Mouse (Mus musculus) hindbrain, embryonic 11.5 days (tissue): ENCODE results near the gene 1500015O10Rik. TPM values are rescaled to one million over a fixed set of nuclear protein-coding genes. Genes with fewer than 3 reads are reported as not detected.

Experiments used
- ATAC-seq: fragments of 200-750 bp; cut with Nextera tagmentation; 2 replicates; pipeline ENCODE4 v1.8.0; 2017; ENCODE audit warnings: mild to moderate bottlenecking, moderate TSS enrichment, moderate library complexity; ENCODE audit not compliant: low FRiP score
- DNase-seq: peaks from one replicate; pipeline ENCODE4 v3.0.0-alpha.2; 2015; ENCODE audit warnings: low spot score
- H3K27ac ChIP-seq: fragments of 300-500 bp; sonication (generic); 2 replicates; pipeline ENCODE4 v1.5.1; 2014; ENCODE audit warnings: mild to moderate bottlenecking, low read depth, low read length
- H3K27me3 ChIP-seq: fragments of 300-500 bp; sonication (generic); 2 replicates; pipeline ENCODE4 v1.6.1; 2014; ENCODE audit warnings: mild to moderate bottlenecking, low read length, moderate library complexity, mixed read lengths; ENCODE audit not compliant: control insufficient read depth, insufficient read depth
- H3K36me3 ChIP-seq: fragments of 300-500 bp; sonication (generic); 2 replicates; pipeline ENCODE4 v1.6.1; 2014; ENCODE audit warnings: mild to moderate bottlenecking, low read length, moderate library complexity, mixed read lengths; ENCODE audit not compliant: control insufficient read depth, insufficient read depth
- H3K4me1 ChIP-seq: fragments of 300-500 bp; sonication (generic); replicated peaks from 2 replicates; pipeline ENCODE4 v1.6.1; 2014; ENCODE audit warnings: low read length, mixed read lengths; ENCODE audit not compliant: control insufficient read depth, insufficient read depth
- H3K4me2 ChIP-seq: fragments of 300-500 bp; sonication (generic); replicated peaks from 2 replicates; pipeline ENCODE4 v1.6.1; 2014; ENCODE audit warnings: mild to moderate bottlenecking, low read depth, low read length
- H3K4me3 ChIP-seq: fragments of 300-500 bp; sonication (generic); 2 replicates; pipeline ENCODE4 v1.5.1; 2014; ENCODE audit warnings: low read depth, low read length
- H3K9ac ChIP-seq: fragments of 300-500 bp; sonication (generic); 2 replicates; pipeline ENCODE4 v1.6.1; 2014; ENCODE audit warnings: low read depth, low read length
- H3K9me3 ChIP-seq: fragments of 300-500 bp; sonication (generic); 2 replicates; pipeline ENCODE4 v1.6.1; 2016; ENCODE audit warnings: low read length; ENCODE audit not compliant: control insufficient read depth
- WGBS: fragments of 180-500 bp; shearing (Covaris S2); extraction: QIAGEN DNeasy Blood & Tissue Kit; methylation state at CpG from one replicate; pipeline ENCODE4 v1.1.7; 2014; 5-methylcytosine and 5-hydroxymethylcytosine counted together
- polyA plus RNA-seq: library from polyadenylated mRNA; unstranded; fragments of >200 nt; fragmentation: Nextera tagmentation; extraction: Ambion mirVana; gene quantifications from 2 replicates; pipeline ENCODE4 v1.2.1, GENCODE M21; 2014

The 1500015O10Rik gene
- polyA plus RNA-seq, 1 experiment from 2014 or later, result 6.3 TPM

- Histone ChIP-seq H3K4me1 (no peaks in the 10 kb centered on the region), H3K9ac (no peak overlapping the region), H3K4me3 (no peak overlapping the region), H3K36me3 (no peaks in the 10 kb centered on the region), H3K27ac (no peak overlapping the region), H3K27me3 (no peaks in the 10 kb centered on the region), H3K4me2 (no peak overlapping the region), H3K9me3 (no peaks in the 10 kb centered on the region)
- ATAC-seq (no peak), DNase-seq (no peak)
- WGBS, result 96% methylated on average over 3 of the region's 3 CpGs
Measured at GRCm38 (mm10) chr1:43782680-43783079, 52.3 kb downstream of the 1500015O10Rik start.

- Histone ChIP-seq H3K27me3 (no peaks in the 10 kb centered on the region), H3K9ac (no peak overlapping the region), H3K4me1 (no peaks in the 10 kb centered on the region), H3K27ac (no peak overlapping the region), H3K9me3 (no peaks in the 10 kb centered on the region), H3K36me3 (no peaks in the 10 kb centered on the region), H3K4me2 (no peak overlapping the region), H3K4me3 (no peak overlapping the region)
- no peak for ATAC-seq
- 93% methylated on average over 3 of the region's 3 CpGs for WGBS
- no peak for DNase-seq
Measured at GRCm38 (mm10) chr1:43783186-43783585, 52.8 kb downstream of the 1500015O10Rik start.

- H3K9ac ChIP-seq, result no peak overlapping the region
- WGBS, result 90% methylated on average over 5 of the region's 5 CpGs
- no peaks in the 10 kb centered on the region for H3K9me3 ChIP-seq
- no peak for DNase-seq
- no peak for ATAC-seq
- no peak overlapping the region for H3K4me2 ChIP-seq
- H3K4me3 ChIP-seq, result no peak overlapping the region
- H3K27ac ChIP-seq, result no peak overlapping the region
- no peaks in the 10 kb centered on the region for H3K36me3 ChIP-seq
- no peaks in the 10 kb centered on the region for H3K27me3 ChIP-seq
- no peaks in the 10 kb centered on the region for H3K4me1 ChIP-seq
Measured at GRCm38 (mm10) chr1:43785316-43785715, 54.9 kb downstream of the 1500015O10Rik start.

GRCm38 (mm10) chr1:43786711-43787110, 56.3 kb downstream of the 1500015O10Rik start:
- Histone ChIP-seq H3K9ac (no peak overlapping the region), H3K27me3 (no peaks in the 10 kb centered on the region), H3K36me3 (no peaks in the 10 kb centered on the region), H3K9me3 (no peaks in the 10 kb centered on the region), H3K4me3 (no peak overlapping the region), H3K4me2 (no peak overlapping the region), H3K4me1 (no peaks in the 10 kb centered on the region), H3K27ac (no peak overlapping the region)
- 92% methylated on average over 5 of the region's 5 CpGs for WGBS
- no peak for ATAC-seq
- DNase-seq, result no peak

- Histone ChIP-seq H3K9ac (no peak overlapping the region), H3K9me3 (no peaks in the 10 kb centered on the region), H3K4me2 (no peak overlapping the region), H3K27ac (no peak overlapping the region), H3K36me3 (no peaks in the 10 kb centered on the region), H3K4me1 (no peaks in the 10 kb centered on the region), H3K27me3 (no peaks in the 10 kb centered on the region), H3K4me3 (no peak overlapping the region)
- ATAC-seq, result no peak
- 96% methylated on average over 2 of the region's 2 CpGs for WGBS
- DNase-seq, result no peak
Measured at GRCm38 (mm10) chr1:43789765-43790164, 59.4 kb downstream of the 1500015O10Rik start.

Other genes with a start within 250 kb of the 1500015O10Rik start
- gene Uxs1, start 97.2 kb downstream of the 1500015O10Rik start, polyA plus RNA-seq, result 17.6 and 21.7 TPM in 2 replicates
- gene Tpp2, start 203.0 kb downstream of the 1500015O10Rik start, polyA plus RNA-seq, result 68.2 and 74.1 TPM in 2 replicates